Mouse (Mus musculus): ENCODE data around the gene Nol4l. TPM values are rescaled to one million over a fixed set of nuclear protein-coding genes. Genes with fewer than 3 reads are reported as not detected.

Nol4l gene
- polyA plus RNA-seq, 1 experiment from 2014 or later, result 6.9 TPM

GRCm38 (mm10) chr2:153542936-153543668, 13.3 kb upstream of the Nol4l start:
- Histone ChIP-seq H3K4me1 (replicated peaks) (peaks cover 13% of the 10 kb centered on the region), H3K4me2 (no peak overlapping the region), H3K4me3 (no peak overlapping the region), H3K36me3 (no peaks in the 10 kb centered on the region), H3K9me3 (replicated peaks) (no peaks in the 10 kb centered on the region), H3K9ac (no peak overlapping the region), H3K27ac (no peak overlapping the region; the same call in 1 of the 2 replicates), H3K27me3 (peaks cover 2% of the 10 kb centered on the region; the same call in 1 of the 2 replicates)
- no peak for ATAC-seq (replicated peaks; ENCODE audit: insufficient number of reproducible peaks, insufficient read depth, low FRiP score, low read depth)
- 79% methylated on average over 8 of the region's 8 CpGs for WGBS

- Histone ChIP-seq H3K4me3 (no peak overlapping the region), H3K9ac (no peak overlapping the region), H3K4me2 (no peak overlapping the region), H3K9me3 (replicated peaks) (no peaks in the 10 kb centered on the region), H3K4me1 (replicated peaks) (no peaks in the 10 kb centered on the region), H3K36me3 (no peaks in the 10 kb centered on the region), H3K27ac (no peak overlapping the region), H3K27me3 (peaks cover 2% of the 10 kb centered on the region; the same call in 1 of the 2 replicates)
- no peak for ATAC-seq (replicated peaks; ENCODE audit: insufficient number of reproducible peaks, insufficient read depth, low FRiP score, low read depth)
- WGBS, result 81% methylated on average over 3 of the region's 3 CpGs
These were observed 9.1 kb upstream of the Nol4l start for GRCm38 (mm10) chr2:153538898-153539297.

- ATAC-seq (replicated peaks; ENCODE audit: insufficient number of reproducible peaks, insufficient read depth, low FRiP score, low read depth), result no peak
- Histone ChIP-seq H3K9ac (no peak overlapping the region), H3K4me1 (replicated peaks) (peaks cover 8% of the 10 kb centered on the region), H3K27me3 (peaks cover 16% of the 10 kb centered on the region; the same call in 1 of the 2 replicates), H3K27ac (no peak overlapping the region), H3K9me3 (replicated peaks) (no peaks in the 10 kb centered on the region), H3K36me3 (no peaks in the 10 kb centered on the region), H3K4me3 (no peak overlapping the region), H3K4me2 (no peak overlapping the region)
- WGBS, result 69% methylated on average over 1 of the region's 1 CpGs
These were observed 4.2 kb upstream of the Nol4l start for GRCm38 (mm10) chr2:153533981-153534380.

- peaks cover 16% of the 10 kb centered on the region; the same call in 1 of the 2 replicates for H3K27me3 ChIP-seq
- no peaks in the 10 kb centered on the region for H3K9me3 ChIP-seq (replicated peaks)
- H3K4me1 ChIP-seq (replicated peaks), result peaks cover 38% of the 10 kb centered on the region
- 59% methylated on average over 5 of the region's 5 CpGs for WGBS
- no peak for ATAC-seq (replicated peaks; ENCODE audit: insufficient number of reproducible peaks, insufficient read depth, low FRiP score, low read depth)
- H3K27ac ChIP-seq, result no peak overlapping the region
- no peaks in the 10 kb centered on the region for H3K36me3 ChIP-seq
- peak overlapping the region; percentile 75; the same call in 1 of the 2 replicates for H3K4me3 ChIP-seq
- no peak overlapping the region for H3K4me2 ChIP-seq
- H3K9ac ChIP-seq, result no peak overlapping the region
These were observed 1.2 kb upstream of the Nol4l start for GRCm38 (mm10) chr2:153530948-153531347.

- Histone ChIP-seq H3K36me3 (no peaks in the 10 kb centered on the region), H3K27ac (peak overlapping the region; percentile 88), H3K4me1 (replicated peaks) (peaks cover 48% of the 10 kb centered on the region), H3K9me3 (replicated peaks) (no peaks in the 10 kb centered on the region), H3K4me3 (peak overlapping the region; percentile 75), H3K4me2 (peak overlapping the region; percentile 98), H3K27me3 (peaks cover 16% of the 10 kb centered on the region; the same call in 1 of the 2 replicates), H3K9ac (peak overlapping the region; percentile 75)
- WGBS, result under 1% methylated on average over 50 of the region's 53 CpGs
- ATAC-seq (replicated peaks; ENCODE audit: insufficient number of reproducible peaks, insufficient read depth, low FRiP score, low read depth), result no peak
These were observed 398 bp downstream of the Nol4l start for GRCm38 (mm10) chr2:153529365-153529781.

- WGBS, result under 1% methylated on average over 41 of the region's 70 CpGs
- ATAC-seq (replicated peaks; ENCODE audit: insufficient number of reproducible peaks, insufficient read depth, low FRiP score, low read depth), result peak; percentile 44
- Histone ChIP-seq H3K36me3 (no peaks in the 10 kb centered on the region), H3K27ac (peak overlapping the region; percentile 88), H3K4me2 (peak overlapping the region; percentile 98), H3K4me1 (replicated peaks) (peaks cover 52% of the 10 kb centered on the region), H3K9me3 (replicated peaks) (no peaks in the 10 kb centered on the region), H3K9ac (peak overlapping the region; percentile 75), H3K4me3 (peak overlapping the region; percentile 75), H3K27me3 (peaks cover 16% of the 10 kb centered on the region; the same call in 1 of the 2 replicates)
These were observed 1.0 kb downstream of the Nol4l start for GRCm38 (mm10) chr2:153528571-153529364.

GRCm38 (mm10) chr2:153527580-153528531, 1.9 kb downstream of the Nol4l start:
- 3% methylated on average over 50 of the region's 85 CpGs for WGBS
- Histone ChIP-seq H3K4me3 (peak overlapping the region; percentile 75), H3K4me1 (replicated peaks) (peaks cover 61% of the 10 kb centered on the region), H3K27me3 (peaks cover 15% of the 10 kb centered on the region; the same call in 1 of the 2 replicates), H3K36me3 (no peaks in the 10 kb centered on the region), H3K27ac (peak overlapping the region; percentile 88), H3K4me2 (peak overlapping the region; percentile 98), H3K9me3 (replicated peaks) (no peaks in the 10 kb centered on the region), H3K9ac (peak overlapping the region; percentile 75)
- peak; percentile 61 for ATAC-seq (replicated peaks; ENCODE audit: insufficient number of reproducible peaks, insufficient read depth, low FRiP score, low read depth)

GRCm38 (mm10) chr2:153526850-153527530, 2.8 kb downstream of the Nol4l start:
- H3K4me1 ChIP-seq (replicated peaks), result peaks cover 70% of the 10 kb centered on the region
- H3K9me3 ChIP-seq (replicated peaks), result no peaks in the 10 kb centered on the region
- H3K9ac ChIP-seq, result no peak overlapping the region
- no peaks in the 10 kb centered on the region for H3K36me3 ChIP-seq
- peak overlapping the region; percentile 88 for H3K27ac ChIP-seq
- peaks cover 10% of the 10 kb centered on the region; the same call in 1 of the 2 replicates for H3K27me3 ChIP-seq
- WGBS, result 59% methylated on average over 9 of the region's 9 CpGs
- peak overlapping the region; percentile 75; the same call in 1 of the 2 replicates for H3K4me3 ChIP-seq
- peak overlapping the region; percentile 98; the same call in 1 of the 2 replicates for H3K4me2 ChIP-seq
- no peak for ATAC-seq (replicated peaks; ENCODE audit: insufficient number of reproducible peaks, insufficient read depth, low FRiP score, low read depth)

- H3K9ac ChIP-seq, result 0 out of 2 replicates have a peak overlapping the region, but pooled peaks have one; percentile 16
- H3K4me2 ChIP-seq, result peak overlapping the region; percentile 34
- no peaks in the 10 kb centered on the region for H3K9me3 ChIP-seq (replicated peaks)
- WGBS, result 13% methylated on average over 10 of the region's 10 CpGs
- peaks cover 78% of the 10 kb centered on the region for H3K4me1 ChIP-seq (replicated peaks)
- H3K36me3 ChIP-seq, result no peaks in the 10 kb centered on the region
- peak overlapping the region; percentile 88 for H3K27ac ChIP-seq
- H3K4me3 ChIP-seq, result no peak overlapping the region
- ATAC-seq (replicated peaks; ENCODE audit: insufficient number of reproducible peaks, insufficient read depth, low FRiP score, low read depth), result peak; percentile 11; the same call in 1 of the 2 replicates
- H3K27me3 ChIP-seq, result peaks cover 7% of the 10 kb centered on the region; the same call in 1 of the 2 replicates
These were observed 3.9 kb downstream of the Nol4l start for GRCm38 (mm10) chr2:153525906-153526311.

GRCm38 (mm10) chr2:153524727-153525126, 5.0 kb downstream of the Nol4l start:
- Histone ChIP-seq H3K4me3 (no peak overlapping the region), H3K27ac (no peak overlapping the region)

More at GRCm38 (mm10) chr2:153524727-153525126, 5.0 kb downstream of the Nol4l start:
- Histone ChIP-seq H3K27me3 (no peaks in the 10 kb centered on the region), H3K4me2 (no peak overlapping the region), H3K9me3 (replicated peaks) (no peaks in the 10 kb centered on the region), H3K36me3 (no peaks in the 10 kb centered on the region), H3K9ac (no peak overlapping the region), H3K4me1 (replicated peaks) (peaks cover 73% of the 10 kb centered on the region)
- ATAC-seq (replicated peaks; ENCODE audit: insufficient number of reproducible peaks, insufficient read depth, low FRiP score, low read depth), result no peak
- WGBS, result 72% methylated on average over 2 of the region's 2 CpGs

All from heart, embryonic 15.5 days (tissue).